Mouse (Mus musculus) gastrocnemius, postnatal 36 days (tissue): Measurements from ENCODE around the gene Arhgdig. TPM values are rescaled to one million over a fixed set of nuclear protein-coding genes. Genes with fewer than 3 reads are reported as not detected.

Experiments used
- total RNA-seq, 2 experiments: library from RNA; stranded (reverse); gene quantifications; 2 replicates each; pipeline ENCODE4 v1.2.3; 2021

Arhgdig gene
- total RNA-seq, 2 experiments from 2014 or later: 0.42 to 1.3 TPM

Other genes with a start within 250 kb of the Arhgdig start
- gene Capn15, start 222.0 kb downstream of the Arhgdig start, total RNA-seq: 1 to 10 TPM; 5.4 to 6.5 TPM
- gene Rab11fip3, start 138.2 kb downstream of the Arhgdig start, total RNA-seq: 10 to 100 TPM; 57.9 to 61.5 TPM
- 1 to 10 TPM; 2.3 to 2.8 TPM for gene Decr2, start 117.4 kb downstream of the Arhgdig start, total RNA-seq
- 1 to 10 TPM; 1.0 to 1.7 TPM for gene Nme4, start 112.2 kb downstream of the Arhgdig start, total RNA-seq
- 1 to 10 TPM in 1 of 2 experiments, under 1 TPM in 1; 0.69 to 1.4 TPM for gene Tmem8, start 94.5 kb downstream of the Arhgdig start, total RNA-seq
- 10 to 100 TPM; 55.9 to 60.6 TPM for gene Mrpl28, start 84.3 kb downstream of the Arhgdig start, total RNA-seq
- 10 to 100 TPM; 13.0 to 14.7 TPM for gene Axin1, start 69.1 kb downstream of the Arhgdig start, total RNA-seq
- not detected for gene Pdia2, start 8.7 kb downstream of the Arhgdig start, total RNA-seq
- gene Rgs11, start 4.8 kb downstream of the Arhgdig start, total RNA-seq: 1 to 10 TPM; 1.0 to 1.1 TPM
- 10 to 100 TPM; 65.5 to 66.9 TPM for gene Fam234a, start 36.5 kb upstream of the Arhgdig start, total RNA-seq
- gene Luc7l, start 45.1 kb upstream of the Arhgdig start, total RNA-seq: 10 to 100 TPM in 1 of 2 experiments, 1 to 10 TPM in 1; 9.9 to 10.8 TPM
- gene Neurl1b, start 207.0 kb upstream of the Arhgdig start, total RNA-seq: 1 to 10 TPM; 2.6 to 3.7 TPM